Mouse (Mus musculus): ENCODE measurements around the gene Atg16l2.

GRCm38 (mm10) chr7:101330074-101330840 lies 28.2 kb upstream of the Atg16l2 start:
- TF ChIP-seq CTCF (conservative IDR thresholded peaks at IDR 0.05; ENCODE audit: low read length) (no peak), NANOG (IDR thresholded peaks at IDR 0.05; ENCODE audit: borderline replicate concordance, low read length) (no peak), POU5F1 (IDR thresholded peaks at IDR 0.05; ENCODE audit: borderline replicate concordance, low read length) (no peak)
